Mouse (Mus musculus) liver, embryonic 14.5 days (tissue): ENCODE results near the gene Ceacam20.

ENCODE experiments used
- CTCF ChIP-seq: IDR thresholded peaks from 2 replicates; pipeline ENCODE4 v1.5.1; 2016; ENCODE audit warnings: antibody characterized with exemption, low read depth, control low read depth
- EP300 ChIP-seq: IDR thresholded peaks from 2 replicates; pipeline ENCODE4 v1.6.1; 2016; ENCODE audit warnings: antibody characterized with exemption, low read depth

GRCm38 (mm10) chr7:19935171-19935751 lies 30.0 kb upstream of the Ceacam20 start:
- no peak for TF ChIP-seq CTCF
- no peak for TF ChIP-seq EP300
